Mouse (Mus musculus) urinary bladder, adult 18-20 months (tissue): ENCODE measurements around the gene Cep290.

Source experiments
- DNase-seq, 2 experiments: peaks; one replicate each; pipeline ENCODE4 v3.0.0; 2022; ENCODE audit warnings: low spot score in 2 of 2, mixed read lengths in 2 of 2

The Cep290 gene

GRCm38 (mm10) chr10:100590323-100590722 lies 103.0 kb downstream of the Cep290 start, which contains the start of the genes 4930430F08Rik and 1700017N19Rik:
TSS of gene 4930430F08Rik (minus strand) at chr10:100590423.
TSS of gene 1700017N19Rik (plus strand) at chr10:100590484.
- DNase-seq, result no peak

GRCm38 (mm10) chr10:100598339-100598738 lies 111.0 kb downstream of the Cep290 start:
- no peak for DNase-seq

- DNase-seq, result no peak
These were observed 116.2 kb downstream of the Cep290 start for GRCm38 (mm10) chr10:100603511-100603910.

GRCm38 (mm10) chr10:100604254-100604653 lies 116.9 kb downstream of the Cep290 start:
- no peak for DNase-seq

GRCm38 (mm10) chr10:100617233-100617903 lies 130.0 kb downstream of the Cep290 start:
- DNase-seq, result no peak

- no peak for DNase-seq
These were observed 132.1 kb downstream of the Cep290 start for GRCm38 (mm10) chr10:100619474-100619873.

GRCm38 (mm10) chr10:100620040-100620439 lies 132.7 kb downstream of the Cep290 start:
- DNase-seq, result no peak

- DNase-seq, result no peak
These were observed 135.1 kb downstream of the Cep290 start for GRCm38 (mm10) chr10:100622494-100622893.
